Mouse (Mus musculus) stomach, embryonic 16.5 days (tissue): ENCODE results near the gene Rasgrf1. TPM values are rescaled to one million over a fixed set of nuclear protein-coding genes. Genes with fewer than 3 reads are reported as not detected.
A peak's percentile ranks its signal among the peaks of the same experiment; 100 is the strongest.

Experiments used
- ATAC-seq: fragments of 200-750 bp; cut with Nextera tagmentation; 2 replicates; pipeline ENCODE4 v1.8.0; 2017; ENCODE audit warnings: moderate number of reproducible peaks, moderate TSS enrichment; ENCODE audit not compliant: insufficient read depth, low FRiP score
- H3K27ac ChIP-seq: fragments of 300-500 bp; sonication (generic); 2 replicates; pipeline ENCODE4 v1.5.1; 2014; ENCODE audit warnings: low read length
- H3K27me3 ChIP-seq: fragments of 300-500 bp; sonication (generic); 2 replicates; pipeline ENCODE4 v1.6.1; 2014; ENCODE audit warnings: low read length, control low read depth, mixed read lengths; ENCODE audit not compliant: control insufficient read depth, insufficient read depth
- H3K36me3 ChIP-seq: fragments of 300-500 bp; sonication (generic); 2 replicates; pipeline ENCODE4 v1.6.1; 2014; ENCODE audit warnings: low read length; ENCODE audit not compliant: control insufficient read depth, insufficient read depth
- H3K4me1 ChIP-seq: fragments of 300-500 bp; sonication (generic); 2 replicates; pipeline ENCODE4 v1.6.1; 2014; ENCODE audit warnings: low read length, control low read depth, mixed read lengths; ENCODE audit not compliant: control insufficient read depth, insufficient read depth
- H3K4me2 ChIP-seq: fragments of 300-500 bp; sonication (generic); 2 replicates; pipeline ENCODE4 v1.6.1; 2014; ENCODE audit warnings: low read depth, low read length, mixed read lengths
- H3K4me3 ChIP-seq: fragments of 300-500 bp; sonication (generic); replicated peaks from 2 replicates; pipeline ENCODE4 v1.5.1; 2014; ENCODE audit warnings: mild to moderate bottlenecking, low read length
- H3K9ac ChIP-seq: fragments of 300-500 bp; sonication (generic); 2 replicates; pipeline ENCODE4 v1.6.1; 2014; ENCODE audit warnings: low read length
- H3K9me3 ChIP-seq: fragments of 300-500 bp; sonication (generic); replicated peaks from 2 replicates; pipeline ENCODE4 v1.6.1; 2016; ENCODE audit warnings: low read length, control low read depth; ENCODE audit not compliant: control insufficient read depth
- WGBS: fragments of 180-500 bp; shearing (Covaris S2); extraction: QIAGEN DNeasy Blood & Tissue Kit; methylation state at CpG from one replicate; pipeline ENCODE4 v1.1.7; 2014; 5-methylcytosine and 5-hydroxymethylcytosine counted together
- polyA plus RNA-seq: library from polyadenylated mRNA; unstranded; fragments of >200 nt; fragmentation: Nextera tagmentation; extraction: Ambion mirVana; gene quantifications from 2 replicates; pipeline ENCODE4 v1.2.1, GENCODE M21; 2015

The Rasgrf1 gene
- polyA plus RNA-seq, 1 experiment from 2014 or later = 0.48 TPM

DNA sequence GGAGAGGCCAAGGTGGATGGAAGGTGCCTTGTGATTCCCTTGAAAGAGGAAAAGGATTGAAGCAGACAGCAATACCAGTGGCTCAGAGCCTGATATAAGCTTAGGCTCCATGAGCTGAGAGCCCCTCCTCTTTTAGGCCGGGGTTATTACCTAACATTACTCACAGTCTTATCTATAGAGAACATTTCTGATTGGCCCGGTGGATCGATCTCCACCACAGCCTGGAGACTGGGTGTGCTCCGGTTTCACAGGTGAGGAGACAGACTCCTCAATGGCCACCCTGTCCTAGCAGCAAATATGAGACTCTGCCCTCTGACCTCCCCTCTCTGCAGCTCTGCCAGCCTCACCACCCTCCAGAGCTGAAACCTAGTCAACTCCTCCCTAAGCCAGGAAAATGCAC is 3.4 kb downstream of the Rasgrf1 start:
- Histone ChIP-seq H3K9ac (no peak overlapping the region), H3K4me1 (peaks cover 19% of the 10 kb centered on the region), H3K27me3 (peaks cover 48% of the 10 kb centered on the region), H3K36me3 (no peaks in the 10 kb centered on the region), H3K27ac (no peak overlapping the region), H3K4me2 (no peak overlapping the region), H3K9me3 (no peaks in the 10 kb centered on the region), H3K4me3 (no peak overlapping the region)
- peak; percentile 39; the same call in 1 of the 2 replicates for ATAC-seq
- 39% methylated on average over 4 of the region's 4 CpGs for WGBS

GRCm38 (mm10) chr9:89916471-89916870 is 6.8 kb downstream of the Rasgrf1 start:
- no peak for ATAC-seq

DNA sequence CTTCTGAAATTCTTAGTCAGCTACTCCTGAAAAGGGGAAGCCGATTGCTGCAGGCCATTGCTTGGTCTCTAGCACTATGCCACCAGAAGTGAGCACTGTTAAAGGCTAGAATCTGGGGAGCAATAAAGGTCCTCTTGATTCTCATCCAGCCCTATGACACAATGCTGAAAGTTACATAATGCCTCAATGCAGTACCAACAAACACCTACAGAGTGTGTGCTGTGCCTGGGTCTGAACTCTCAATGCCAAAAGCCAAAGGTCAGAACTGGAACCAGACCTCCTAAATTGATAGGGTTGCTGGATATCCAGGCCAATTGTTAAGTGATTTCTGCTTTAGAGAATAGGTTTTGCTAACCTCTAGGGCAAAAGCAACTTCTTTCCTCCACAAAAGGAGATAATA is 7.7 kb downstream of the Rasgrf1 start:
- no peak overlapping the region for H3K4me2 ChIP-seq
- no peak for ATAC-seq
- H3K9me3 ChIP-seq = no peaks in the 10 kb centered on the region
- H3K27me3 ChIP-seq = peaks cover 8% of the 10 kb centered on the region; the same call in 1 of the 2 replicates
- H3K9ac ChIP-seq = no peak overlapping the region
- no peak overlapping the region for H3K4me3 ChIP-seq
- H3K36me3 ChIP-seq = no peaks in the 10 kb centered on the region
- 77% methylated on average over 1 of the region's 1 CpGs for WGBS
- no peaks in the 10 kb centered on the region for H3K4me1 ChIP-seq
- H3K27ac ChIP-seq = no peak overlapping the region

More at GRCm38 (mm10) chr9:89916471-89916870, 6.8 kb downstream of the Rasgrf1 start:
- no peak overlapping the region for H3K27ac ChIP-seq
- H3K9me3 ChIP-seq = no peaks in the 10 kb centered on the region
- H3K36me3 ChIP-seq = no peaks in the 10 kb centered on the region
- 87% methylated on average over 7 of the region's 7 CpGs for WGBS
- H3K9ac ChIP-seq = no peak overlapping the region
- no peaks in the 10 kb centered on the region for H3K4me1 ChIP-seq
- H3K4me2 ChIP-seq = no peak overlapping the region
- peaks cover 14% of the 10 kb centered on the region for H3K27me3 ChIP-seq
- no peak overlapping the region for H3K4me3 ChIP-seq

GRCm38 (mm10) chr9:89918832-89919231 is 9.1 kb downstream of the Rasgrf1 start:
- Histone ChIP-seq H3K27ac (no peak overlapping the region), H3K4me2 (no peak overlapping the region), H3K4me1 (no peaks in the 10 kb centered on the region), H3K4me3 (no peak overlapping the region), H3K36me3 (no peaks in the 10 kb centered on the region), H3K9me3 (no peaks in the 10 kb centered on the region), H3K27me3 (no peaks in the 10 kb centered on the region; the same call in 1 of the 2 replicates), H3K9ac (no peak overlapping the region)
- 77% methylated on average over 5 of the region's 5 CpGs for WGBS
- ATAC-seq = no peak

GRCm38 (mm10) chr9:89921121-89921520 is 11.4 kb downstream of the Rasgrf1 start:
- Histone ChIP-seq H3K4me2 (no peak overlapping the region), H3K27ac (no peak overlapping the region), H3K4me1 (no peaks in the 10 kb centered on the region), H3K4me3 (no peak overlapping the region), H3K27me3 (no peaks in the 10 kb centered on the region), H3K9ac (no peak overlapping the region), H3K36me3 (no peaks in the 10 kb centered on the region), H3K9me3 (no peaks in the 10 kb centered on the region; the same call in 1 of the 2 replicates)
- 76% methylated on average over 9 of the region's 9 CpGs for WGBS
- ATAC-seq = no peak

GRCm38 (mm10) chr9:89922666-89923065 is 13.0 kb downstream of the Rasgrf1 start:
- no peaks in the 10 kb centered on the region for H3K36me3 ChIP-seq
- no peak overlapping the region for H3K4me3 ChIP-seq
- WGBS = 81% methylated on average over 1 of the region's 1 CpGs

GRCm38 (mm10) chr9:89924836-89925235 is 15.1 kb downstream of the Rasgrf1 start:
- H3K27me3 ChIP-seq = no peaks in the 10 kb centered on the region
- H3K36me3 ChIP-seq = no peaks in the 10 kb centered on the region
- H3K4me2 ChIP-seq = no peak overlapping the region
- H3K4me3 ChIP-seq = no peak overlapping the region
- H3K9me3 ChIP-seq = peaks cover 6% of the 10 kb centered on the region; the same call in 1 of the 2 replicates
- no peaks in the 10 kb centered on the region for H3K4me1 ChIP-seq
- no peak for ATAC-seq
- H3K27ac ChIP-seq = no peak overlapping the region
- no peak overlapping the region for H3K9ac ChIP-seq
- 80% methylated on average over 1 of the region's 1 CpGs for WGBS

More at GRCm38 (mm10) chr9:89922666-89923065, 13.0 kb downstream of the Rasgrf1 start:
- Histone ChIP-seq H3K27ac (no peak overlapping the region), H3K9ac (no peak overlapping the region), H3K27me3 (no peaks in the 10 kb centered on the region), H3K4me2 (no peak overlapping the region), H3K9me3 (peaks cover under 1% of the 10 kb centered on the region; the same call in 1 of the 2 replicates), H3K4me1 (no peaks in the 10 kb centered on the region)
- ATAC-seq = no peak

GRCm38 (mm10) chr9:89928497-89928896 is 18.8 kb downstream of the Rasgrf1 start:
- no peak for ATAC-seq
- H3K4me1 ChIP-seq = no peaks in the 10 kb centered on the region
- no peaks in the 10 kb centered on the region for H3K27me3 ChIP-seq
- peaks cover 6% of the 10 kb centered on the region; the same call in 1 of the 2 replicates for H3K9me3 ChIP-seq
- no peak overlapping the region for H3K9ac ChIP-seq
- no peak overlapping the region for H3K27ac ChIP-seq
- no peaks in the 10 kb centered on the region for H3K36me3 ChIP-seq
- H3K4me3 ChIP-seq = no peak overlapping the region
- H3K4me2 ChIP-seq = no peak overlapping the region

- no peak overlapping the region for H3K9ac ChIP-seq
- no peaks in the 10 kb centered on the region for H3K27me3 ChIP-seq
- 69% methylated on average over 1 of the region's 1 CpGs for WGBS
- no peaks in the 10 kb centered on the region for H3K36me3 ChIP-seq
- H3K27ac ChIP-seq = no peak overlapping the region
- no peak overlapping the region for H3K4me3 ChIP-seq
- no peak for ATAC-seq
- H3K9me3 ChIP-seq = no peaks in the 10 kb centered on the region
- H3K4me1 ChIP-seq = no peaks in the 10 kb centered on the region
- H3K4me2 ChIP-seq = no peak overlapping the region
Observed at GRCm38 (mm10) chr9:89940428-89940827, 30.7 kb downstream of the Rasgrf1 start.
